Mouse (Mus musculus) intestine, embryonic 15.5 days (tissue): Measurements from ENCODE around the gene Tex50. TPM values are rescaled to one million over a fixed set of nuclear protein-coding genes. Genes with fewer than 3 reads are reported as not detected.
"Not testable (repeated sequence)": the region's sequence is repeated elsewhere in the genome, so short reads cannot be mapped to it uniquely, and the experiment has no call there.

ENCODE experiments used
- ATAC-seq: fragments of 200-750 bp; cut with Nextera tagmentation; 2 replicates; pipeline ENCODE4 v1.8.0; 2017; ENCODE audit warnings: moderate TSS enrichment, moderate library complexity
- H3K27ac ChIP-seq: fragments of 300-500 bp; sonication (generic); 2 replicates; pipeline ENCODE4 v1.5.1; 2015; ENCODE audit warnings: mild to moderate bottlenecking, inconsistent platforms
- H3K27me3 ChIP-seq: fragments of 300-500 bp; sonication (generic); replicated peaks from 2 replicates; pipeline ENCODE4 v1.6.1; 2015; ENCODE audit warnings: inconsistent platforms
- H3K36me3 ChIP-seq: fragments of 300-500 bp; sonication (generic); 2 replicates; pipeline ENCODE4 v1.6.1; 2015; ENCODE audit warnings: inconsistent platforms
- H3K4me1 ChIP-seq: fragments of 300-500 bp; sonication (generic); replicated peaks from 2 replicates; pipeline ENCODE4 v1.6.1; 2015; ENCODE audit warnings: inconsistent platforms
- H3K4me2 ChIP-seq: fragments of 300-500 bp; sonication (generic); replicated peaks from 2 replicates; pipeline ENCODE4 v1.6.1; 2015; ENCODE audit warnings: mild to moderate bottlenecking, inconsistent platforms
- H3K4me3 ChIP-seq: fragments of 300-500 bp; sonication (generic); replicated peaks from 2 replicates; pipeline ENCODE4 v1.5.1; 2015; ENCODE audit warnings: inconsistent platforms
- H3K9ac ChIP-seq: fragments of 300-500 bp; sonication (generic); 2 replicates; pipeline ENCODE4 v1.6.1; 2015; ENCODE audit warnings: inconsistent platforms
- H3K9me3 ChIP-seq: fragments of 300-500 bp; sonication (generic); 2 replicates; pipeline ENCODE4 v1.6.1; 2016; ENCODE audit warnings: inconsistent platforms
- WGBS: fragments of 180-500 bp; shearing (Covaris S2); methylation state at CpG from one replicate; pipeline ENCODE4 v1.1.7; 2015; 5-methylcytosine and 5-hydroxymethylcytosine counted together
- polyA plus RNA-seq: library from polyadenylated mRNA; unstranded; fragments of >200 nt; fragmentation: Nextera tagmentation; extraction: Ambion mirVana; gene quantifications from 2 replicates; pipeline ENCODE4 v1.2.1, GENCODE M21; 2015

Tex50 gene
- polyA plus RNA-seq, result not detected in 2 replicates

- no peak for ATAC-seq
- no peak within 1 kb of the TSS for H3K4me3 ChIP-seq
- no peak within 1 kb of the TSS for H3K4me2 ChIP-seq
- WGBS, result 82% methylated on average over 3 of the region's 3 CpGs
- no peaks in the 10 kb centered on the region for H3K9me3 ChIP-seq
- H3K9ac ChIP-seq, result no peak within 1 kb of the TSS
- no peaks in the 10 kb centered on the region for H3K4me1 ChIP-seq
- no peaks in the 10 kb centered on the region for H3K36me3 ChIP-seq
- H3K27ac ChIP-seq, result no peak within 1 kb of the TSS
- H3K27me3 ChIP-seq, result no peaks in the 10 kb centered on the region
These were observed at the start of gene Tex50 for GRCm38 (mm10) chr1:161159214-161159613. Gene Tex50 (minus strand): TSS chr1:161159314.

DNA sequence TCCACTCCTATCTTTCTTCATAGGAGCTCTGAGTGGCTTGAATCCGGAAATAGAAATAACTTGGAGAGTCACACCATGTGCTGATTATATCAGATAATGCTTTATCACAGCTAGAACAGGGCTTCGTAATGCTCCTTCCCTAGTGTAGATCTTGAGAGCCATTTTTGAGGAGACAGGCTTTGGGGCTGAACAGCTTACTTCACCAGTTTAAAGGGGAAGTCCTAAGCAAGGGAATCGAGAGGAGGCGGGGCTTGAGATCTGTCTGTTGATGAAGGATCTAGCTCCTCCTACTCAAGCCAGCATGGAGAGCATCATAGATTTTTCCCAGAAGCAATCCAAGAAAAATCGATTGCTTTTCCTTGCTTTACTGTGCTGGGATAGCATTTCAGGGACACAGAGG is 40.7 kb upstream of the Tex50 start:
- Histone ChIP-seq H3K36me3 (no peaks in the 10 kb centered on the region), H3K4me1 (no peaks in the 10 kb centered on the region), H3K9ac (no peak overlapping the region), H3K4me3 (no peak overlapping the region), H3K4me2 (no peak overlapping the region), H3K27me3 (no peaks in the 10 kb centered on the region), H3K27ac (no peak overlapping the region), H3K9me3 (no peaks in the 10 kb centered on the region)
- WGBS, result 70% methylated on average over 5 of the region's 5 CpGs
- no peak for ATAC-seq

DNA sequence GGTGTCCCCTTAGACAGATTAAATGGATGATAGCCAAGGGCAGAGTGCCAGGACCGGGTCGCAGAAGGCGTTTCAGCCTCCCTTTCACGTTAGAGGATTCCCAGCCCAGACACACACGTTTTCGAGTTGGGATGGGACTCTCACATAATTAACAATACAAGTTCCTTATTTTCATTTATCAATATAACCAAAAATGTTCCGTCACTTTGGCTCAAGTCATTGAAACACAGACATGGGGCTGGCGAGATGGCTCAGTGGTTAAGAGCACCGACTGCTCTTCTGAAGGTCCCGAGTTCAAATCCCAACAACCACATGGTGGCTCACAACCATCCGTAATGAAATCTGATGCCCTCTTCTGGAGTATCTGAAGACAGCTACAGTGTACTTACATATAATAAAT is 37.2 kb upstream of the Tex50 start:
- not testable (repeated sequence) for ATAC-seq, H3K27me3 ChIP-seq

DNA sequence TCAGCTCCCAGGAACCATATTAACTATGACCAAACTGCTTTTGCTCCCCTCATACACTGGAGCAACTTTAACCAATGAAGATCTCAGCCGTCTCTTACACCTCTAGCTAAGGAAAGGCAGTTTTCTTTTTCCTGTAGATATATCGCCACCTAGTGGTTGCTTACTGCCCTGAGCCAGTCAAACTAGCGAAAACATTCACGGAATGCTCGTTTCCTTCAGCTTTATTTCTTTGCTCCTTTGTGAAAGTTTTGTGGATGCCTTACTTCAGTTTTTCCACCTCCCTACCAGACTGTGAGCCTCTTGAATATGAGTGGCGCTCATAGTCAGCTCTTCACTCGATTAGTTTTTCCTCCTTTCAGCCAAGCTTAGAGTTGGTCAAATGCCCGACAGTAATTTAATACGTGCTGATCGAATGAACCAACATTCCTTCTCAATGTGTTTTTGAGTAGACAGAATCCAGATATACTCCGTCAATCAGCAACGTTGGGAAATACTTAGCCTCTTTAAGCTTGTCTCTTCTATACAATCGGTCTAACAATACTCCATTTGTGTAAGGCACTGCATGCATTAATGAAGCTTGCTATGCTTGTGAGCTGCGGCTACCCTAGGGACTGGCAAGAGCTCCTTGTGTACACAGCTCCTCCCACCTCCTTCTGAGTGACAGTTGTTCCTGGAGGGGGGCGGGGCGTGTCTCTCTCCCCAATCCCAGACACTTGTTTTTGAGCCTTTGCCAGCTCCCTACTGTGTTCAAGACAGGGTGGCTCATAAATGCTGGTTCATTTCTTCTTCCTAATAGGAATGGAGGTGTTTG is 36.6 kb upstream of the Tex50 start:
- no peaks in the 10 kb centered on the region for H3K27me3 ChIP-seq

More for the DNA sequence above, 37.2 kb upstream of the Tex50 start:
- H3K36me3 ChIP-seq, H3K4me1 ChIP-seq, H3K27ac ChIP-seq, H3K9ac ChIP-seq, H3K9me3 ChIP-seq: not testable (repeated sequence)
- Histone ChIP-seq H3K4me2 (peak overlapping the region; percentile 71), H3K4me3 (peak overlapping the region; percentile 44)
- WGBS, result 54% methylated on average over 11 of the region's 11 CpGs

GRCm38 (mm10) chr1:161190253-161190910 is 31.3 kb upstream of the Tex50 start:
- H3K4me2 ChIP-seq, result no peak overlapping the region
- no peak overlapping the region for H3K27ac ChIP-seq
- H3K4me3 ChIP-seq, result no peak overlapping the region
- no peaks in the 10 kb centered on the region for H3K9me3 ChIP-seq
- no peaks in the 10 kb centered on the region for H3K27me3 ChIP-seq
- no peaks in the 10 kb centered on the region for H3K36me3 ChIP-seq
- 67% methylated on average over 9 of the region's 9 CpGs for WGBS
- H3K4me1 ChIP-seq, result no peaks in the 10 kb centered on the region
- no peak for ATAC-seq
- no peak overlapping the region for H3K9ac ChIP-seq

More for the DNA sequence above, 36.6 kb upstream of the Tex50 start:
- under 1% methylated on average over 16 of the region's 16 CpGs for WGBS
- no peaks in the 10 kb centered on the region for H3K4me1 ChIP-seq
- H3K9me3 ChIP-seq, result no peaks in the 10 kb centered on the region
- ATAC-seq, result peak; percentile 98
- no peaks in the 10 kb centered on the region for H3K36me3 ChIP-seq
- H3K27ac ChIP-seq, result peak overlapping the region; percentile 36; the same call in 1 of the 2 replicates
- peak overlapping the region; percentile 40 for H3K9ac ChIP-seq
- H3K4me3 ChIP-seq, result peak overlapping the region; percentile 44
- peak overlapping the region; percentile 71 for H3K4me2 ChIP-seq

DNA sequence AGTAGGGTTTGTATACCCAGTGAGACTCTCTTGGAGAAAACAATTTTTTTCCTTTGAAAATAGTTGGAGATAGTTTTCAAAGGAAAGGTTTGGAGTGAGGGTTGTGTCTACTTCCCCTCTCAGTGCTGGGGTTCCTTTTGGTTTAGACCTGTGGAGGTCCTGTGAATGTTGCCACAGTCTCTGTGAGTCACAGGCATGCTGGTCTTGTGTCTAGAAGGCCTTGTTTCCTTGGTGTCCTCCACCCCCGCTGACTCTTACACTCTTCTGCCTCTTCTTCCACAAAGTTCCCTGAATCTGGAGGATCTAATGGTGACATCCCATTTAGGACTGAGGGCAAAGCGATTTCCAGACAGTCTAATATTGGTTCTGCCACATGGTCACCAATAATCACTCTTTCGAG is 26.3 kb upstream of the Tex50 start:
- H3K36me3 ChIP-seq, result no peaks in the 10 kb centered on the region
- H3K27ac ChIP-seq, result no peak overlapping the region
- no peaks in the 10 kb centered on the region for H3K4me1 ChIP-seq
- no peaks in the 10 kb centered on the region for H3K27me3 ChIP-seq
- no peak overlapping the region for H3K9ac ChIP-seq
- 88% methylated on average over 3 of the region's 3 CpGs for WGBS
- H3K4me3 ChIP-seq, result no peak overlapping the region
- no peak overlapping the region for H3K4me2 ChIP-seq
- ATAC-seq, result no peak
- H3K9me3 ChIP-seq, result no peaks in the 10 kb centered on the region

GRCm38 (mm10) chr1:161183677-161184076 is 24.6 kb upstream of the Tex50 start:
- WGBS, result 50% methylated on average over 9 of the region's 9 CpGs
- H3K9me3 ChIP-seq, result no peaks in the 10 kb centered on the region
- no peak overlapping the region for H3K27ac ChIP-seq
- no peak overlapping the region for H3K4me3 ChIP-seq
- no peak overlapping the region for H3K9ac ChIP-seq
- H3K4me1 ChIP-seq, result no peaks in the 10 kb centered on the region
- peak overlapping the region; percentile 24; the same call in 1 of the 2 replicates for H3K4me2 ChIP-seq
- H3K27me3 ChIP-seq, result no peaks in the 10 kb centered on the region
- ATAC-seq, result no peak
- H3K36me3 ChIP-seq, result no peaks in the 10 kb centered on the region

- WGBS, result 79% methylated on average over 9 of the region's 9 CpGs
- no peak for ATAC-seq
- Histone ChIP-seq H3K4me3 (no peak overlapping the region), H3K4me2 (no peak overlapping the region), H3K27me3 (no peaks in the 10 kb centered on the region), H3K9me3 (no peaks in the 10 kb centered on the region), H3K36me3 (no peaks in the 10 kb centered on the region), H3K4me1 (no peaks in the 10 kb centered on the region), H3K9ac (no peak overlapping the region), H3K27ac (no peak overlapping the region)
These were observed 23.3 kb upstream of the Tex50 start for GRCm38 (mm10) chr1:161182386-161182785.

- Histone ChIP-seq H3K27me3 (no peaks in the 10 kb centered on the region), H3K9me3 (no peaks in the 10 kb centered on the region), H3K9ac (no peak overlapping the region), H3K4me3 (no peak overlapping the region), H3K4me1 (no peaks in the 10 kb centered on the region), H3K27ac (no peak overlapping the region), H3K4me2 (no peak overlapping the region), H3K36me3 (no peaks in the 10 kb centered on the region)
- ATAC-seq, result no peak
- 59% methylated on average over 8 of the region's 8 CpGs for WGBS
These were observed 21.6 kb upstream of the Tex50 start for GRCm38 (mm10) chr1:161180674-161181073.

DNA sequence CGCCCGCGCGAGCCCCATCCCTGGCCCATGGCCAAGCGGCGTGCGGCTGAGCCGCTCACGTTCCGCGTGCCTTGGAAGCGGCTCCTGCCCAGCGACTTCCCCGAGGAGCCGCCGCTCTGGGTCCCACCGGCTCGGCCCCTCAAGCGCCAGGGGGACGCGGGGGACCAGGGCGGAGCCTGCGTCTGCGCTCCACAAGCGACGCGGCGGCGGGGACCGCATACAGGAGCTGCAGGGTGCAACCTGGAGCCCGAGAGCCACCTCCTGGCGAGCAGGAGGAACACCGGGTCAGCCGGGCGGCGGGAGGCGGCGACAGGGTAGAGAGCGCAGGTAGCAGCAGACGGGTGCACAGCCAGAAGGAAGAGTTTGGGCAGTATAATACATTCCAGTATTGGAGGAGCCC is 11.5 kb upstream of the Tex50 start:
- Histone ChIP-seq H3K9ac (peak overlapping the region; percentile 51), H3K27me3 (peaks cover 6% of the 10 kb centered on the region; the same call in 1 of the 2 replicates), H3K9me3 (no peaks in the 10 kb centered on the region), H3K4me1 (no peaks in the 10 kb centered on the region), H3K4me3 (peak overlapping the region; percentile 53), H3K36me3 (no peaks in the 10 kb centered on the region), H3K27ac (no peak overlapping the region), H3K4me2 (peak overlapping the region; percentile 92)
- WGBS, result under 1% methylated on average over 40 of the region's 40 CpGs
- ATAC-seq, result peak; percentile 97

DNA sequence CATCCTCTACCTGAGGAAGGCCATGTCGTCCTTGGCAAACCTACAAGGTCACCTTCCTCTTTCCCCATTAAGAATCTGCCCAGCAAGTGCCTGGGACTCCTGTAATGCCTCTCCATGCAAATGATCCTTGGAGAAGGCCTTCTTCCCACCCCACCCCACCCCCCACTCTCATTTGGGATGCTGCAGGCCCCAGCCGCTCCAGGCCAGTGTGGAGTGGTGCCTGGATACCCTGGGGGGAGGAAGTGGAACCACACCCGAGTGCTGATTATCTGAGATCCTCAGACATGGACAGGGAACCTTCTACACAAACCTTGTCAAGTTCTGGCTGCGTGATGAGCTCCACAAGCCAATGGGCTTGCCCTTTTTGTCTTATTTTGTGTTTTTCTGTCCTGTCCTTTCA is 1.2 kb upstream of the Tex50 start:
- no peak for ATAC-seq
- H3K4me1 ChIP-seq, result no peaks in the 10 kb centered on the region
- H3K27ac ChIP-seq, result no peak overlapping the region
- H3K9me3 ChIP-seq, result no peaks in the 10 kb centered on the region
- H3K4me2 ChIP-seq, result no peak overlapping the region
- no peaks in the 10 kb centered on the region for H3K27me3 ChIP-seq
- no peaks in the 10 kb centered on the region for H3K36me3 ChIP-seq
- no peak overlapping the region for H3K9ac ChIP-seq
- 51% methylated on average over 4 of the region's 4 CpGs for WGBS
- no peak overlapping the region for H3K4me3 ChIP-seq

GRCm38 (mm10) chr1:161156546-161156945 is 2.6 kb downstream of the Tex50 start:
- H3K4me2 ChIP-seq, result no peak overlapping the region
- no peak overlapping the region for H3K27ac ChIP-seq
- H3K27me3 ChIP-seq, result no peaks in the 10 kb centered on the region
- no peaks in the 10 kb centered on the region for H3K9me3 ChIP-seq
- WGBS, result 86% methylated on average over 10 of the region's 10 CpGs
- no peak overlapping the region for H3K4me3 ChIP-seq
- no peak overlapping the region for H3K9ac ChIP-seq
- H3K4me1 ChIP-seq, result no peaks in the 10 kb centered on the region
- ATAC-seq, result no peak
- no peaks in the 10 kb centered on the region for H3K36me3 ChIP-seq
